In genomic region chr10:88828361-88828760, GRCm38 (mm10) we compare ENCODE assay signal across 29 mouse cellular contexts. TPM values are rescaled to one million over a fixed set of nuclear protein-coding genes. Genes with fewer than 3 reads are reported as not detected.
DNase-seq lines count a peak whose midpoint lies in the region; ATAC-seq lines count a peak whose summit lies in the region.
"Had no signal": no experiment of that assay in that cellular context is flagged by ENCODE, and none has a peak within 500 bp of the region (broad histone marks: within the 10 kb centered on the region; RNA-seq: fewer than 3 reads in every experiment).

No protein-coding gene starts in this region.

- peak; percentile 66 for DNase-seq in adrenal gland, adult 2 months
- no peak for DNase-seq in adrenal gland, postnatal 4 days (ENCODE audit: low spot score in 2 of 2)
- DNase-seq in 416B (ENCODE audit: low read depth): peak; percentile 56
- peak; percentile 42 for DNase-seq in adrenal gland, postnatal 10 days
- no peak for DNase-seq in cerebellum, adult 11 months
- DNase-seq in cerebellum, adult 8-10 months: no peak
- DNase-seq: cerebellum, adult 18-20 months; cerebellum, postnatal 14 days; forebrain, postnatal 0 days; heart, postnatal 36 days; kidney, adult 11 months; kidney, postnatal 14 days; liver, embryonic 13.5 days; lung, adult 2 months; lung, postnatal 10 days; midbrain, embryonic 14.5 days; retina, postnatal 1 day; right cerebral cortex, postnatal 14 days; thymus, postnatal 25 days had no signal

- ATAC-seq in granulocyte monocyte progenitor cell, adult 5-6 weeks (replicated peaks; ENCODE audit: poor library complexity, severe bottlenecking): peak; percentile 25
- ATAC-seq: activated CD4-positive, CD25-positive, alpha-beta regulatory T cell, adult 4 months; CD4-positive, CD25-positive, alpha-beta regulatory T cell, adult 4 months; forebrain, postnatal 0 days had no signal

RNA-seq across cellular contexts. Expression of gene Utp20, which starts 1.8 kb away (rescaled TPM):
- total RNA-seq in adrenal gland, adult 2 months (2021): 10 to 100 TPM; 18.5 to 26.3 TPM
- 1.8 and 2.9 TPM in 2 replicates for polyA plus RNA-seq in adrenal gland, adult 2 months (2012; rRNA removed)
- 10 to 100 TPM; 28.7 to 30.6 TPM for total RNA-seq in adrenal gland, postnatal 4 days (2021)
- total RNA-seq in adrenal gland, postnatal 10 days (2021): 10 to 100 TPM; 20.8 to 25.7 TPM
- 48.1 and 63.5 TPM in 2 replicates for total RNA-seq in granulocyte monocyte progenitor cell, adult 5-6 weeks (2014; fragmentation: Nextera tagmentation)
- total RNA-seq in granulocyte monocyte progenitor cell, adult 5-6 weeks (2017): 38.1 and 52.6 TPM in 2 replicates

RNA-seq across cellular contexts. Expression of gene Slc5a8, which starts 57.4 kb away (rescaled TPM):
- total RNA-seq in adrenal gland, adult 2 months (2021): under 1 TPM in 1 of 2 experiments, not detected in 1; 0.07 TPM
- 0.03 TPM in 1 of 2 replicates, not detected in the other for polyA plus RNA-seq in adrenal gland, adult 2 months (2012; rRNA removed)
- 1 to 10 TPM in 1 of 2 experiments, under 1 TPM in 1; 0.17 to 2.2 TPM for total RNA-seq in adrenal gland, postnatal 4 days (2021)
- under 1 TPM; 0.06 TPM for total RNA-seq in adrenal gland, postnatal 10 days (2021)
- not detected in 2 replicates for total RNA-seq in granulocyte monocyte progenitor cell, adult 5-6 weeks (2014; fragmentation: Nextera tagmentation)
- total RNA-seq in granulocyte monocyte progenitor cell, adult 5-6 weeks (2017): not detected in 2 replicates
- total RNA-seq: gastrocnemius, adult 8-10 months; heart, postnatal 36 days; layer of hippocampus, adult 2 months; left cerebral cortex, postnatal 36 days; monocyte, adult 5-6 weeks had no signal
- polyA plus RNA-seq: activated CD4-positive, CD25-positive, alpha-beta regulatory T cell, adult 4 months; cortical plate, adult 2 months; erythroblast, embryonic 14.5 days; forebrain, embryonic 12.5 days; liver, embryonic 13.5 days had no signal

Comparison
In these comparisons a context has a peak if more than half of its experiments do, and no peak if none do; other contexts are left out.
1. DNase-seq: peak in adrenal gland, adult 2 months (single experiment), 416B (single experiment) and adrenal gland, postnatal 10 days (single experiment); none in adrenal gland, postnatal 4 days (0 of 2), cerebellum, adult 11 months (single experiment) and cerebellum, adult 8-10 months (single experiment).